Mouse (Mus musculus) left cerebral cortex, adult 18-20 months (tissue): ENCODE measurements at regions not wholly inside any gene's neighbourhood (a gene's known extent, or its start where the extent isn't known, plus 50 kb on each side); places are given as distances from the start of the nearest gene placed in this dataset.
A peak's percentile ranks its signal among the peaks of the same experiment; 100 is the strongest.

Experiments used
- DNase-seq, 2 experiments: peaks; one replicate each; pipeline ENCODE4 v3.0.0; 2021 to 2022; ENCODE audit warnings: low spot score in 2 of 2, mixed read lengths in 1 of 2

DNA sequence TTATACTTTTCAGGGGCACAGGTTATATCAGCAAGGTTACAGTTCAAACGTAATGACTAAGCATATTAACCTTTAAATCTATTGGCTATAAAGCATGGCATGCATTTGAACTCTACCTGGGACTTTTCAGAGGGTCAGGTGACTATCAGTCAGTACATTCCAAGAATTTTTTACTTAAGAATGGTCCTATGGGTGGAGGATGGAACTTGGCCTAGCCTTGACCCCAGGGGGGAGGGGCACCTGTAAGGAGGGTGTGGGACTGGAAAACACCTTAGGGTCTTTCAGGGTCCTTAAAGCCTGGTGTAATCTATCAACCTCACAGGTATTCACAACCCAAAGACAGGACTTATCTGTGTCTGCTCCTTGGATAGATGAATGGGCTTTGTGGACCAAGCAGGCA is 66.4 kb upstream of the Hs6st1 start:
- DNase-seq: no peak

DNA sequence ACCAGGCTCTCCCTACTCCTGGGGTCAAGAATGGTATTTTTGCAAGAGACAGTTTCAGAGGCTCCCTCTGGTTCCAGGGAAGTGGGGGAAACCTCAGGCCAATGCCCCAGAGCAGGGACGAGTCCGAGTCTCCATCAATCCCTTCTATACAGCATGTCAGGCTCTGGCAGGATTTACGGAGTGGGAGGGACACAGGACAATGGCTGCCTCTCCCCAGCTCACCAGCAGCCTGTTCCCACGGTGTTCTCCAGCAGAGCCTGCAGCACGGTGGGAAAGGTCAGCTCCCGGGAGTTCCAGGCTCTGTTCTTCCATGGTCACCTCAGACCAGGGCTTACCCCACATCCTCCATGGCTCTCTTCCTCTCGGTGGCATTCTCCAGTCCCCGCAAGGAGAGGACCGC is 64.6 kb upstream of the Hs6st1 start:
- no peak for DNase-seq

DNA sequence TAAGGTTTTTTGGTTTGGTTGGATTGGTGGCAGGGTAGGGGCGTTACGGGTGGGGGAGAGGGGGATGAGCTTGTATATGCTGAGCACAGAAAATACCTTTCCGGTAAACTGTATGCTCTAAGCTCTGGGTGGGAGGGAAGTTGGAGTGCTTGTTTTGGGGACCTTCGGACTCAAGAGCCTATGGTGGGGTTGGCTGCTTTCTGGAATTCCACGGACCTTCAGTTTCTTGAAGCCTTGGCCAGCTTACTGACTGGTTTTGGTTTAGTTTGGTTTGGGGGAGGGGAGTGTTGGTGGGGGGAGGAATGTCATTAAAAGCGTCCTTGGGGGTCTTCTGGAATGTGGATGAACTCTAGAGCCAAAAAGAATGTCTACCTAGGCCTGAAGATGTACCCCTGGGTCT is 59.6 kb upstream of the Hs6st1 start:
- DNase-seq: no peak

DNA sequence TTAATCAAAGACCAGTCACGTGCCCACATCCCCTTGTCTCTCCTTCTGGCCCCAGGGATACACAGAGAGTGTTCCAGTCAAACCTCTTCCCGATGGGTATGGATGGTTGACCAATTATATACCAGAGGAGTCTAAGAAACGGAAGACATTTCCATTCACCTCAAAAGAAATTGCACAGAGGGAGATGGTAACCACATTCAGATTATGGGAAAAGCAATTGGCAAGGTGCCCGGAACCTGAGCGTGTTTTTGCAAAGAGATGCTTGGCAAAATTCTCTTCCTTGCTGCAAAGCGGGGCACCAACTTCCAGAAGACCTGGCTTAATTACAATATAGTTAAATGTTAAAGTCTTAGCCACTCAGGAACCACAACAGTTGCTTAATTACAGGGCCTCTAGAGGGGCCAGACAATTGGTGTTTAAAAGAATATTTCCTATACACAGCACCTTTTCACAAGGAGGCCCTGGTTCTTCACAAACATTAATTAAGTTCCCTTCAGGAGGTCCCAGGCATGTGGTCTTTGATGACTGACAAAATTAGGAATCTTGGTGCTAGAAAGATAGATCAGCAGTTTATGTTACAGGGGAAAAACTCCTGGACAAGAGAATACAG is 59.1 kb upstream of the Hs6st1 start:
- DNase-seq: peak; percentile 67 to 75

DNA sequence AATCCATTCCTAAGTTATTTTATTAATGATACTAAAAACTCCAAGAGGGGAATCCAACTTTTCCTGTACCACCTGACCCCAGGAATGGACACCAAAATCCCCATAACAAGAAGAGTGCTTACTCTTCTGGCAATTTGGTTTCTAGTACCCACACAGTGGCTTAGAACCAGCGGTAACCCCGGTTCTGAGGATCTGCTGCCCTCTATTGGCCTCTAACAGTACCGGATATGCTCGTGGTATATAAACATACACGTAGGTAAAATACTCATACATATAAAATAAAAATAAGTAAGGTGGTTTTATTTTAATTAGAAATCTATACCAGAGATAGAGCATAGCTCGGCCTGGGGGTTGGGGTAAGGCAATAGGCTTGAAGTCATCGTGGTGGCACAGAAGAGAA is 58.0 kb upstream of the Hs6st1 start:
- no peak for DNase-seq

DNA sequence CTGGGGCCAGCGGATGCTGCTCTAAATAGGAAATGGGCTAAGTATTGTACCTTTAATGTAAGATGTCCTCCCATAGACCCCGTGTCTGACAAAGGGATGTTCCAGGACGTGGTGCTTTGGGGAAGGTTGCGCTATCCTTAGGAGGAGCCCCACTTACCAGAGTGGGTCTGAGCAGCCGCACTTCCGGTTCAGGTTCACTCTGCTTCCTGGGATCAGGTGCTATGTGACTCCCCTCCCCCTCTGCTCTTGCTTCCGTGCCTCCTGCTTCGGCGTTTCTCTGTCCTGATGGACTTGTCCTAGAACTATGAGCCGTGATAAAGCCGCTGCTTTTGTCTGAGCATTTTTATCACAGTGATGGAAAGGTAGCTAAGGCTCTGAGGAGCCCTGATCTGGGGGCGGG is 57.4 kb upstream of the Hs6st1 start:
- DNase-seq: no peak

DNA sequence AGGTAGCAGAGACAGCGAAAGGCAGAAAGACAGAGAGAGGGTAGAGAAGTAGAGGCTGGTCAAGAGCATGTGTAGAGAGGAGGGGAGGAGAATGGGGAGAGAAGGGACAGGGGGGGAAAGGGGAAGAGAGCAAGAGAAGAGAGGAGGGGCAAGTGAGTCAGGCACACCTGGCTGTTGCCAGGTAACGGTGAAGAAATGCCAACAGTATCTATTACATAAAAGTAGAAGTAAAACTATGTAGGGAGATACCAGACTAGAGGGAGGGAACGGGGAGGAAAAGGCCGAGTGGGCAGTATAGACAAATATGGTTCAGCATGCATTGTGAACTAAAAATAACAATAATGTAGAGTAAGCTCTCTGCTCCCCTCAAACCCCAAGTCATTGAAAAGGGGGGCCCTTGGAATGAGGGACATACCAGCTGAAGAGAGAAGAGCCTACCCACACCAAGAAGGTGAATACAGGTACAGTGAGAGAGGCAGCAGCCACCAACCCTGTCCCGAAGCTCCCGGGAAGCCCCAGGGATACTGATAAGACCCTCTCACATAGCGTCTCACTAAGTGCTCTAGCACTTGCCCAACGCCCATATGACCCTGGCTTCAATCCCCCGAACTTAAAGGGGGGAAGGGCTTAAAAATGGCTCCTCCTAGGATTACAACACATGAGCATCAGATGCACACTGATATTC is 56.0 kb upstream of the Hs6st1 start:
- no peak for DNase-seq

DNA sequence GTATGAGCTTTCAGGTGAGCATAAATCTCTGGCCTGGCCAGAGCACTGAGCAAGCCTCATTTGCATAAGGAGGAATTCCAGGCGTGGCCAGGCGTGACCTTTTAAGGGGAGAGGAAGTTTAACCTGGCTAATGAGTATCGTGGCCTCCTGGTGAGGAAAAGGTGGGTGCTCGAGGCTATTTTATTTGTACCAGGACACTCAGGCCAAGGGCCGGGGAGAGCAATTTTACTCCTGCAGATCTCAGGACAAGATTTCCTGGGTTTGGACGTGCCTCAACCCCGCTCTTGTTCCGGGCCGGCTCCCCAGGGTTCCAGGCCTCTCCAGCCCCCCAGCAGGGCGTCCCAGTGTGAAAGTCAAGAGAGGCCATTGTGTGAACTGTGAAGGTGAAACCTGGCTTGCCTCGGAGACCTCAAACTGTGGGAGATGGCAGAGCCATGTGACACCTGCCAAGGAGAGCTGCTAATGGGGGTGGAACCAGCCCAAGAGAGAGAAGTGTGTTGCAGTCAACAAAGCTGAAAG is 54.3 kb upstream of the Hs6st1 start:
- DNase-seq: no peak

DNA sequence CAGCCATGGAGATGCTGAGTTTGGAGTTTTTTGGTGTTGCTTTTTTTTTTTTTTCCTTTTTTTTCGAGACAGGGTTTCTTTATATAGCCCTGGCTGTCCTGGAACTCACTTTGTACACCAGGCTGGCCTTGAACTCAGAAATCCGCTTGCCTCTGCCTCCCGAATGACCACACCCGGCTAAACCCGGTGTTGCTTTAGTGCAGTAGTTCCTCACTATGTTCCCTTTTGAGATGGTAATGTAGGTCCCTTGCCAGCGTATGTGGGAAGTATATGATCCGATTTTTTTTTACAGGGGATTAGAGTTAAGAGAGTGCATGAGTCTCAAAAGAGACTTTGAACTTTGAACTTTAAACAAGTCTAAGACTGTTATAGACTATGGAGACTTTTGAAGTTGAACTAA is 53.8 kb upstream of the Hs6st1 start:
- no peak for DNase-seq

DNA sequence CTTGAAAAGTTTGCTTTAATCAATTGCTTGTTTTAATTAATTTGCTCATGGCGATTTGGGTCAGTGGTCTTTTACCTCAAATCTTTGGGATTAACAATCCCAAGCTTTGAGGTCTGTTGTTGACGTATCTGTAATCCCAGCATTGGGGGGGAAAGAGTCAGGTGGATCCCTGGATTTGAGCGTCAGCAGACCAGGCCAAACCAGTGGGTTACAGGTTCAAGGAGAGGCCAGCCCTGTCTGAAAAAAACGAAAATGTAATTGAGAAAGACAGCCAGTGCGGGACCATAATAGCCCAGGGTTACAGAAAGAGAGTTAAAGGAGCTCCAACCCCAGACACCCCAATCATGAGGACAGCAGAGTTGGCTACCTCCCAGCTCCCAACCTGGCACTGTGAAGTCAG is 53.0 kb upstream of the Hs6st1 start:
- no peak for DNase-seq

DNA sequence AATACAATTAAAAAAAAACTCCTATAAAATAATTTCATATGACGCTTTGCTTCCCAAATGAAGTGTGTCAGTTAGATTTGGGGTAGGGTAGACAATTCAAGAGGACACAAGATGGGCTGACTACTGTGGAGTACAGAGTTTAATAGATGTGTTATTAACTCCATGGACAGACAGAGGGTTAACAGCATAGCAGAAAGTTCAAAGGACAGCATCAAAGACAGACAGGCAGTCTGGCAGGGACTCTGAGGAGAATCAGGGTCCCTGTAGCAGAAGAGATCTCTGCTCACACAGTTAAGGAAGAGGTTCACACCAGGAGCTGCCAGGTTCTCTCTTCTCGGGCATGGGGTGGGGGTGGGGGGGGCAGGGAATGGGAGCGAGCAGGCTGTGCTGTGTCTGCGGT is 51.6 kb upstream of the Hs6st1 start:
- DNase-seq: no peak

DNA sequence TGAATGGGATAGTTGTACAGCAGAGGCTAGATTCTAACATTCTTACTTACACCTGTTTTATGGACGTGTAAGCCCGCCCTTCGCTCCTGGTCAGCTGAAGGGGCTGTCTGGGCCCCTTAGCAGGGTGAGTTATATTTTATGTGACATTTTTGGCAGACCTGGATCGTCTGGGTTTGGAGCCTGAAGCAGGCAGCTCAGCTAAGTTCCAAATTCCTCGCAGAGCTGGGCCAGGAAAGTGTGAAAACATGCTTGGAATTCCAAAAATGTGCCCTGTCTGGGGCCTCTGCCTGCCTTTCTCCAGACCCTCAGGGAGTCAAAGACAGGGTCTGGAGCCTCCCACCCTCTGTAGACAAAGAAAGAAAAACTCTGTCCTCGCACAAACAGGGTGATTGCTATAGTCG is 51.1 kb upstream of the Hs6st1 start:
- no peak for DNase-seq

DNA sequence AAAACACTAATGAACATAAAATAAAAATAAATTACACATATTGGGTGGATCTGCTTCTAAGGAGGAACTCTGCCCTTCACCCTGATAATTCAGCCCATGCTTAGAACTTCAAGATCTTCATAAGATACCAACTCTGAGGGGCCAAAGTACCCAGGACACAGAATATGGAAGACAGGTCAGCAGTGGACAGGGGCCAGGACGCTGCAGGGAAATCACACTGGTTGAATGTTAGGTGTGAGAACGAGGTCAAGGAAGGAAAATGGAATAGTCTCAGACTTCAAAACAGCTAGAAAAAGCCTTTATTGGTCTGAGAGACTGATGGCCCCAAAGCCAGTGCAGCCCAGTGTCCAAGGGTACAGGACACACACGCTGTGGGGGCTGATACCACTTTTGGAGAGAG is 50.5 kb upstream of the Hs6st1 start:
- no peak for DNase-seq
